ENCODE assay signal across 35 mouse cellular contexts in the genomic region with DNA sequence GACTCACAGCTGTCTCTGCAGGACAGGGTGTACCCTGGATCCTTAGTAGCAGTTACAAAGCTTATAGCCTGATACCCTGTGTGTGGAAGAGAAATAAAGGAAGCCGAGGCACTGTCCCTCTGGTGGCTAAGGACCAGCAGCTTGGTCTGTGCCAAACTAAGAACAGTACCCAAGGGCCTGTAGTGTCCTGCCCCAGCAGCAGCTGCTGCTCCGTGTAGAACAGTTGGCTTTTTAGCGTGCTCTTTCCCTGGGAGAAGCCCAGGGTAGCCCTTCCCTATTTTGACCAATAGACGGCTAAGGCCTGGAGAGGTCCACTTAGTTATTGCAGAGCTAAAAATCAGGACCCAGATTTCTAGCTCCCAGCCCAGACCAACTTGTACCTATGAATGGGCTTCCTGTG.
"Had no signal": no experiment of that assay in that cellular context is flagged by ENCODE, and none has a peak within 500 bp of the region (broad histone marks: within the 10 kb centered on the region; RNA-seq: fewer than 3 reads in every experiment).

No protein-coding gene starts in this region.

- H3K4me1 ChIP-seq: heart, embryonic 15.5 days; hindbrain, embryonic 12.5 days; hindbrain, embryonic 15.5 days; intestine, embryonic 15.5 days; kidney, embryonic 15.5 days had no signal

- ATAC-seq: hindbrain, embryonic 16.5 days; hindbrain, postnatal 0 days; inflammation-experienced regulatory T-cells, adult 6 months; intestine, embryonic 15.5 days; intestine, embryonic 16.5 days; intestine, postnatal 0 days had no signal

- DNase-seq: heart, postnatal 10 days; heart, postnatal 14 days; heart, postnatal 36 days; heart, postnatal 4 days; kidney, adult 11 months; kidney, adult 18-20 months; kidney, adult 2 months; kidney, adult 8-10 months; kidney, adult 9 months; kidney, postnatal 10 days; kidney, postnatal 14 days; kidney, postnatal 25 days; kidney, postnatal 36 days; kidney, postnatal 4 days; layer of hippocampus, adult 9-11 months; layer of hippocampus, postnatal 36 days had no signal

- H3K4me3 ChIP-seq: heart, embryonic 10.5 days; heart, embryonic 12.5 days; heart, embryonic 13.5 days; heart, embryonic 15.5 days; hindbrain, embryonic 10.5 days; hindbrain, embryonic 12.5 days; hindbrain, embryonic 13.5 days; hindbrain, embryonic 15.5 days; intestine, embryonic 15.5 days; kidney, embryonic 15.5 days; layer of hippocampus, adult 2 months had no signal

- H3K9me3 ChIP-seq: heart, embryonic 10.5 days; heart, embryonic 12.5 days; heart, embryonic 13.5 days; heart, embryonic 15.5 days; hindbrain, embryonic 10.5 days; hindbrain, embryonic 12.5 days; hindbrain, embryonic 13.5 days; hindbrain, embryonic 15.5 days; intestine, embryonic 15.5 days; kidney, embryonic 15.5 days had no signal

- H3K9ac ChIP-seq: heart, embryonic 12.5 days; heart, embryonic 13.5 days; heart, embryonic 15.5 days; hindbrain, embryonic 12.5 days; hindbrain, embryonic 13.5 days; hindbrain, embryonic 14.5 days; hindbrain, embryonic 15.5 days; intestine, embryonic 15.5 days; kidney, embryonic 15.5 days had no signal

- H3K4me2 ChIP-seq: heart, embryonic 11.5 days; heart, embryonic 12.5 days; heart, embryonic 13.5 days; heart, embryonic 15.5 days; hindbrain, embryonic 12.5 days; hindbrain, embryonic 13.5 days; hindbrain, embryonic 14.5 days; hindbrain, embryonic 15.5 days; intestine, embryonic 15.5 days; kidney, embryonic 15.5 days had no signal

- H3K27ac ChIP-seq: heart, embryonic 10.5 days; heart, embryonic 13.5 days; heart, embryonic 15.5 days; hindbrain, embryonic 10.5 days; hindbrain, embryonic 12.5 days; hindbrain, embryonic 13.5 days; hindbrain, embryonic 14.5 days; hindbrain, embryonic 15.5 days; hindbrain, postnatal 0 days; intestine, embryonic 15.5 days; kidney, embryonic 15.5 days; kidney, postnatal 0 days; layer of hippocampus, adult 2 months had no signal

- H3K27me3 ChIP-seq: heart, embryonic 12.5 days; heart, embryonic 13.5 days; heart, embryonic 15.5 days; hindbrain, embryonic 12.5 days; hindbrain, embryonic 13.5 days; hindbrain, embryonic 15.5 days; intestine, embryonic 15.5 days; kidney, embryonic 15.5 days had no signal
